Mouse (Mus musculus) left cerebral cortex, postnatal 10 days (tissue): ENCODE measurements around the gene Gfm2. TPM values are rescaled to one million over a fixed set of nuclear protein-coding genes. Genes with fewer than 3 reads are reported as not detected.

Source experiments
- DNase-seq, 2 experiments: peaks; one replicate each; pipeline ENCODE4 v3.0.0; 2021 to 2022; ENCODE audit warnings: low spot score in 2 of 2, mixed read lengths in 1 of 2; ENCODE audit errors: extremely low spot score in 1 of 2
- intact Hi-C: fragments of 180-260 bp; cut with DNase I; formaldehyde crosslinking; loops from one replicate; pipeline ENCODE4 v1.15.1; 2025
- total RNA-seq, 2 experiments: library from RNA; stranded (reverse); gene quantifications; 2 replicates each; pipeline ENCODE4 v1.2.3; 2021

Gfm2 gene
- total RNA-seq, 2 experiments from 2014 or later: 24.5 to 27.2 TPM

DNA sequence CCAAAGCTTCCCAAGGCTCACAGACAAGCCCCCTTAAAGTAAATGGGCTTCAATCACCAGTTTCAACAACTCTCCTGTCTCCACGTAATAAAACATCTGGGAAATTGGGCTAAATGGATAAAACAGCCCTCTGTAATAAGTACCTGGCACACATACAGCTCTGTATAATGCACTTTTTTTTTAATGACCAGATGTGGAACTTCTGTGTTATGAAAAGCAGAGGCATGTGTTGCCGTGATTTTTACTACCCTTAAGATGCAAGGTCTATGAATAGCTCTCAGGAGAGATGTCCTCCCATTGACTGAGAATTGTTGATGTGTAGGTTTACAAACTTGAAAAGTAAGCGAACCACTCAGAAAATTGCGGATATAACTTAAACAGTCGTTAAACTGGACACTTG, 78.5 kb downstream of the Gfm2 start:
- no peak for DNase-seq
- intact Hi-C loops: no loop called here

DNA sequence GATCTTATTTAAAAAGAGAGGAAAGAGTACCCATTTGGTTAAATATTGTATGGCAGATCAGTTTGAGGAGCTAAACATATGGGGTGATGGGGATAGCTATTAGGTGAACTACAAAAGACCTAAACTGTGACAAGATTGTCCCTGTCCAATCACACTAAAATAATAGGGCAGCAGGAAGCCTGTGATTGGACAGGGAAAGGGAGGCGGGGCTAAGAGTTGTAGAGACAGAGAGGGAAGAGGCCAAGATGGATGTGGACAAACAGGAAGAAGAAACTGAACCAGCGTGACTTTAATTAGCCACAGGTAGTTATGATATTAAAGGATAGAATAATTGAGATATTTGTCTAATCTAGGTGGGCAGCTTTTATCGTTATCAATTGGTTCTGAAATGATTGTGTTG, 82.3 kb downstream of the Gfm2 start:
- no peak for DNase-seq
- intact Hi-C loops: no loop called here

DNA sequence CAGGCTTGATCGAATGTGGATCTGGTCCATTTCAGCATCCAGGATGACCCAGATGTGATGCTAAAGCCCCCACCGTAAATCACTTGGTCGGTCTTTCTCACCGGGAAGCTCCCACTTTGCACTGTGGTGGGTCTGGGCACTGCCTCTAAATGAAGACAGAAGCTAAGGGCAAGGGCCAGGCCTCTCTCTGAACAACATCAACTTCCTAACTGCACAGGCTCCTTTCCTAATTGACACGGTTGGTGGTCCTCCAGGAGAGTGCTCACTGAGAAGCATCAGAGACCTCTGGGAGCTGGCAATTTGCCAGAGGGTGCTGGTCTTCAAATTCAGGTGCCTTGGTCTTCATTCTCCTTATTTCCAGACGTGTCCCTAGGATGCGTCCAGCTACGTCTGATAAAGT, 86.1 kb downstream of the Gfm2 start:
- intact Hi-C loops: no loop called here
- DNase-seq: no peak

DNA sequence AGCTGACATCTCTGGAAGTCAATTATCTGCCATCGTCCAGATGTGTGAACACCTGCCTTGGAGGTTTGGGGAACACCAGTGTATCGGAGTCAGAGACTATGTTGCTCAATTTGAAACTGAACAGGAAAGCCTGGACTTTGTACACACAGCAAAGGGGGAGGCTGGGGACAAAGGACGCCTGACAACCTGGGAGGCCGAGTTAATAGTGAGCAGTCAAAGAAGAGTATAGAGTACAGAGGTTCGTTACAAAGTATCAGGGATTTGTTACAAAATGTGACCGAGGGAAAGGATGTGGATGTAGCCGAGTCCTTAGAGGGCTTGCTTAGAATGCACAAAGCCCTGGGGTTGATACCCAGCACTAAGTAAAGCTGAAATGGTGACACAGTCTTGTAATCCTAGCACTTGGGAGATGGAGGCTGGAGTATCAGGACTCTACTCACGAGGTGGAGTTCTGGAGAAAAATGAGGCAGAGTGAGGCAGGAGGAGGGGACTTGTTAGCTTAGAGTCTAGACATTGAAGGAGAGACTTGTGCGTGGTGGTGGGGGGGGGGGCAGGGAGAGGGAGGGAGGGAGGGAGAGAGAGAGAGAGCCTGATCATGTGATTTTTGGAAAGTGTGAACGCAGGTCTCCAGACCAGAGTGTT, 86.7 kb downstream of the Gfm2 start:
- intact Hi-C loops: no loop called here
- no peak for DNase-seq

DNA sequence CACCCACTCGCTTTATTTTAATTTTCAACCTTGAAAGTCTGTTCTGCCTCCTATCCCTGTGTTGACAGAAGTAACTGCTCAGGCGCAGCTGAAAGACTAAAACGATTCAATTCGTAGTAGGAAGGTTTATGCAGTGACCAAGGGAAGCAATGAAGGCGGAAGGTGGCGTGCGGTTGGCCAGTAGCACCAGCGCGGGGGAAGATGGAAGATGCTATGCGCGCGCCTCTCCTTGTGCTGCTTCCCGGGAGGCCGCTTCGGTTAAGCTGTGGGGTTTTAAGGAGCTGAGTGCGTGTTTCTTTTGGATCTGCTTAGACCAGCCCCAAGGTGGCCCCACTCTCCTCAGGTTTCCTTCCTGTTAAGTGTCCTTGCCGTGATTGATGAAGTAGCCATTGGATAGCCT, 87.4 kb downstream of the Gfm2 start:
- no peak for DNase-seq
- intact Hi-C loops: no loop called here

DNA sequence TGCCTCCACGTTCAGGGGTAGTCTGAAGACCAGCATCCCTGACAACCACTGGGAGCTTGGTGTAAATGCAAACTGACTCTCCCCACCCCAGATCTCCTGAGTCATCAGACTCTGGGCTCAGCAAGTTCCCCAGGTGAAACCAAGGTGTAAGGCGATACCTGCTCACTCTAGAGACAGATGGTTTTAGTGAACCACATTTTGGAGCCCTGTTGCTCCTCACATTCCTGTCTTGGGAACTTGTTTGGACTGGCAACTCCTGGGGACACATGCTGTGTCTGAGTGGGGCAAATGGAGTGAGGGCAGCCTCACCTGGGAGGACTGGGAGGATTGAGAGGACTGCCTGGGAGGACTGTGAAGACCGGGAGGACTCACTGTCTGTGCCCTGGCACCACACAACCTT, 90.1 kb downstream of the Gfm2 start:
- intact Hi-C loops: no loop called here
- no peak for DNase-seq

DNA sequence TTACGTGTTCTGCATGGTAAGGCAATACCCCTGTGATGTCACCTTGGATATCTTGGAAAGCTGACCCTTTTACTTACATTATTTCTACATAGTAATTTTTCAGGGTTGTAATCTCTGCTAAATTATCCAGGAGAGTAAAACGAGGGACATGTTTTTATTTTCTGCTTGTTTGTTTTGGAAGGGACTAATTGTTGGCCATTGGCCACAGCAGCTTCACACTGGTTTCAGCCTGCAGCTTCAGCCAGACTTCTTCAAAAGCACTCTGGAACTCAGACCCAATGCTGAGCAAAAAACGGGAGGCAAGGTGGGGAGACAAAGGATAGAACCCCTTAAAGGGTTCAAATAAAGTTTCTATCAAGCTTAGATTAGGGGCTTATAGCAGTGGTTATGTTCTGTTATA, 92.4 kb downstream of the Gfm2 start:
- intact Hi-C loops: no loop called here
- DNase-seq: no peak

Other genes with a start within 250 kb of the Gfm2 start
- 1 to 10 TPM; 3.6 to 4.2 TPM for gene Gcnt4, start 213.2 kb upstream of the Gfm2 start, total RNA-seq
- gene 1700029F12Rik, start 103.6 kb upstream of the Gfm2 start, total RNA-seq: not detected
- gene Fam169a, start 70.7 kb upstream of the Gfm2 start, total RNA-seq: 10 to 100 TPM; 48.0 to 49.2 TPM
- gene Gm6169, start 38.7 kb upstream of the Gfm2 start, total RNA-seq: 1 to 10 TPM in 1 of 2 experiments, not detected in 1; 4.3 TPM
- gene Nsa2, start within 50 bp of the Gfm2 start, total RNA-seq: 10 to 100 TPM; 53.7 to 55.4 TPM
- gene Hexb, start 60.4 kb downstream of the Gfm2 start, total RNA-seq: 10 to 100 TPM; 90.1 to 93.4 TPM
- 100 to 1,000 TPM; 492 to 530 TPM for gene Enc1, start 103.2 kb downstream of the Gfm2 start, total RNA-seq